Mouse (Mus musculus) urinary bladder, postnatal 10 days (tissue): ENCODE results near the gene Vps13d.

Source experiments
- DNase-seq: peaks from one replicate; pipeline ENCODE4 v3.0.0; 2022; ENCODE audit warnings: low spot score

The Vps13d gene

DNA sequence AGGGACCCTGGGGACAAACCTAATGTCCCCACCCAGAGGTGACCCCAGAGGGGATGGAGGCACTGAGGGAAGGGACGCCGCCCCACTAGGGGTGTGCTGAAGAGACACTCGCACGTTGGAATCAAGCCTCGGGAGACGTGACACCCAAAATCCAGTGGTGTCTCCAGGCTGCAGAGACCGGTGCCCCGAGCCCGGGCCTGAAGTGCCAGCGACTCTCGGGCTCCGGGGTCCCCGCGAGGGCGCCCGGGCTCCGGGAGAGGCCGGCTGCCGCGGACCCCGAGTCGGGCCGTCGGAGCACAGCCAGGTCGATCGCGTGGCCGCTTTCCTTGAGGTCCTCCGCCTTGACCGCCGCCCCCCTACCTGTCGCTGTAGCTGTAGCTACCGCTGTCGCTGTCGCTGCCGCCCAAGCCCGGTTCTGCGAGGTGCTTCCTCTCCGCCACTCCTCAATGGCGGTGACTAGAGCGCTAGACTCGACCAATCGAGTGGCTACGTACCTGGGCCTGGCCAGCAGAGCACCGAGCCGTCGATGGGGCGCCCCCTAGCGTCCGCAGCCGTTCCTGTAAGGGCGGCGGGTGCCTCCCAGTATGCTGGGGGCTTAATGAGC lies at the start of gene Vps13d:
Vps13d (minus strand) TSS at position 447 of the 604 bp plus-strand sequence.
- DNase-seq: peak; percentile 81

DNA sequence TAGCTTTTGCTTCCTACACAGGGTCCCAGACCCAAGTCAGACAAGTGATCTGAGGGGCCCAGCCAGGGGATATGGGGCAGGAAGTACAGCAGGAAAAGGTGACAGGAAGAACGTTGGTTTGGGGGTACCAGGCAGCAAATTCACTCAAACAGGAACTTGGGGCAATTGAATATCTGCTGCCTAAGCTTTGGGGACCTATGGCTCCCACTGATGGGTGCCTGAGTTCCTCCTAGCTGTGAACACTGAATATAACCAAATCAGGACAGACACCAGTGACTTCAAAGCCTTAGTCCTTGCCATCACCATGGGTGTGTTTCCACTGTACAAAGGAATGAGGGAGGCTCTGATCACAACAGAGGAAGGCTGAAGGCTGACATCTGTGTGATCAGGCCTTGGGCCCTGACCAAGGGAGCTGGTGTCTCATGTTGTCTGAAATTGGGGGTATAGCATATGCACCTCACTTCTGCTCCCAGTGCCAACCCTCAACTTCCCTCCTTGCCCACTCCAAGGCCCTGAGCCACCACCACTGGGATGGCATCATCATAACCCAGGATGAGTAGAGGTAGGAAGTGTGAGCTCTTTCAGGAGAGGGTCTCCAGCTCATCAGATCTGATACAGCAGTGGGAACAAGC lies 48.0 kb upstream of the Vps13d start:
- DNase-seq: no peak

GRCm38 (mm10) chr4:145240723-145241231 lies 46.0 kb upstream of the Vps13d start:
- no peak for DNase-seq

DNA sequence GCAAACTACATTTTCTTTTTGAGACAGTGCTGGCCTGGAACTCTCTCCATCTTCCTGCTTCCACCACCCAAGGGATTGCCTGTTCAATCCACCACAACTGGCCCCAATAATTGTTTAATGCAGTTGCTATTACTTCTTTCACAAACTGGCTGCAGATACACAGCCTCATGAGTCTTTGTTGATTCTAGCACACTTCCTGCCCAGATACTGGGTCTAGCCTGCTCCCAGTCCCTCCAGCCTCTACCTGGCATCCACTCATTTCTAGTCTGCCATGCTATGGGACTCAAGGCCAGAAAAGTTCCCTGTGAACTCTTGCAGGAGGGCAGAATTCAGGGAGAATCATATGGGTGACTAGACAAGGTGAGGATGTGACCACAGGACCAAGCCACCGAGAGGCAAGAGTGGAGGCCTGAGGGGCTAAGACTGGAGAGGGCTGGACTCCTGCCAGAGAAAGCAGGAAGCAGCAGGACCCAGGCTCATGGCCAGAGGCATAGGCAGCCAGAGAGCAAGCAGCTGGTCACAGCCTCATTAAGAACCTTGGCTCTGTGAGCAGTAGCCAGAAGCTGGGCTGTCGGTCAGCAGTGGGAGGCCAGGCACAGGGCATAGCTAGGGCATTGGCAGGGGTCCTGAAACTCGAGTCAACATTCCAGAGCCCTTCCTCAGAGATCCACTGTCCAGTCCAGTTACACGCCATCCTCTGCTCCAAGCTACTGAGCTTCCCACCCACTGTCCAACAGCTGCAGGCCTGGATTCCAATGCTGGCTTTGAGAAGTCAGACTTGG lies 44.4 kb upstream of the Vps13d start:
- DNase-seq: no peak

GRCm38 (mm10) chr4:145236027-145236426 lies 41.2 kb upstream of the Vps13d start:
- DNase-seq: no peak

GRCm38 (mm10) chr4:145233487-145234228 lies 38.9 kb upstream of the Vps13d start:
- DNase-seq: no peak

- DNase-seq: no peak
Measured at GRCm38 (mm10) chr4:145231732-145232131, 36.9 kb upstream of the Vps13d start.

DNA sequence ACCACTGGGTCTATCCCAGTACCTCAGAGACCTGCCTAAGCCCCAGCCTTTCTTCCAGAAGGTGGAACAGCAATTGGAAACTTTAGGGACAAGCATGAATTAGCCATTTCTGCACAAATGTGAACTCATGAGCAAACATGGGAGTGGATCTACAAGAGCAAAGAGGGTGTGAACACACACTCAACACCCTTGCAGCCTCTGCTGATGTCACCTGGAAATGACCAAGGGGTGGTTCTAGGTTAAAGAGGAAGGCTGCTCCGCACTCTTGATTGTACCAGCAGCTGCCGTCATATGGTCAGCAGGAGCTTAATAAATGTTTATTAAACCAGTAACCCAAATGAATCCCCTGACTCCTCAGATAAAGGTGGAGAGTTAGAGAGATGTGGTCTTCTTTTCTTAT lies 35.8 kb upstream of the Vps13d start:
- no peak for DNase-seq

DNA sequence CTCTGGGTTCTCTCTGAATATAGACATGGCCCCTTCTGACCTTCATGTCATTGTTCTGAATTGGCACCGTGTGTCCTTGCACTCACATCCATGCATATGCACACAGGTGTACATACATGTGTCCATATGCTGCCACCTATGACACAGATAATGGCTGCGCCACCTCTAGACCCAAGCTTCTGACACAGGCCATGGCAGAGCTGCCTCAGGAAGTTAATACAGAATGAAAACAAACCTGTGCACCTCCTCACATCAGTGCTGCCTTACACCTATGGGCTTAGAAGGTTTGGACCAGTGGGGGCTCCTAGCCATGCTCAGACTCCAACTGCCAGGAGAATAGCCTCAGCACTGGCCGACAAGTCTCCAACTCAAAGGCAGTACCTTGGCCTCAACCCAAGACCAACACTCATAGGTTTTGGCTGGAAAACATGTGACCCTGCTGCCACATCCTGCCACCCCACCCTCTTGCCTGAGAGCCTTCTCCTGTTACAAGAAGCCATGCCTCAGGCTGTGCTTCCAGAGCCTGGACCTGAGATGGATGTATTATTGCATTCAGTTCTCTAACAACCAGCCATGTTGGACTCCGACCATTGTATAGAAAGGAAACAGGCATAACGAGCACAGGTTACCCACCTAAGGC lies 34.8 kb upstream of the Vps13d start:
- no peak for DNase-seq

DNA sequence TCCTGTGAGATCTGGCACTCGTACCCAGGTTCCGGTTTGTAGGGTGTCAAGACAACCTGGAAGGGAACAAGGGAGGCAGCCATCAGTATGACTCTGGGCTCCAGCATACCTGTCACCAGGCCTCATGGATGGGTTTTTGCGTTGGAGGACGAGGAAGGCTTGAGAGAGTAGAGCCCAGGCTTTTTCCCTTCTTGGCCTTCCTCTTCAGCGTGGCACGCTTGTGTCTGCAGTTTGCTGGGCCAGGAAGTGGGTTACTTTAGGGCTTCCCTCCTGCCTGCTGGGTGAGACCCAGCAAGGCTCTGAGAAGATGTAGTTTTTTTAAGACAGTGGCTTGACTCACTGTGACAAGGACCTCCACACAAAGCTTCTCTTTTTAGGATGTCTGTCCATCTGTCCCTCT lies 34.2 kb upstream of the Vps13d start:
- DNase-seq: no peak

GRCm38 (mm10) chr4:145224613-145225012 lies 29.8 kb upstream of the Vps13d start:
- DNase-seq: no peak

DNA sequence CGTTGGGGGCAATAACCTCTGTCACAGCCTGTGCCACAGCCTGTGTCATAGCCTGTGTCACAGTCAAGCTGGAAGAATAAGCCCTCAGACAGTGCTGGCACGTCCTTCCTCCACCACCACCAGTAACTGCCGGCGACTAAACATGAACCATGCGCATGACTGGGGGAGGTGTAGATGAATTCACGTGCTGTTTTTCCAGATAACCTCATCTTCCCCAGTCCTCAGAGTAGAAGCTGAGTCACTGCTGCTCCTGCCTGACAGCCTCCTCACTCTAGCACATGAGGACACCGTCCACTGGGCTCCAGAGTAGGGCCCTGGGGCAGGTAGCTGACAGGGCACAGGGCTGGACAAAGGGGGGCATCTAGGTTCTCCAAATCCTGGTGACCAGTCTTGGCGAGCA lies 27.3 kb upstream of the Vps13d start:
- no peak for DNase-seq

DNA sequence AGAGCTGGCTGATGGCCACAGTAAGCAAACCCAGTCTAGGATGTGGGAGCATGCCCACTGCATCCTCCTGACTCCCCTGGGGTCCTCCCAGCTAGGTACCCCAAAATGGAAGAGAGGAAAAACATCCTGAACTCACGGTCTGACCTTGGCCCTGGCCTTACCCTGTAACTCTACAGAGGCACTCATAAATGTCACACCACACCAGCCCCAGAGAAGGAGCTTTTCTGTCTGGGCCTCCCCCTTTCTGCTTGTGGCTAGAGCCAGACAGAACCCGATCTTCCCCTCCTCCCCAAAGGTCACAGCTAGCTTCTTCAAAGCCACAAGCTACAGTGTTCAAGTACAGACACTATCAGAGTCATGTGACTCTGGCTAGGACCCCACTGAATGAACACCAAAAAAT lies 26.6 kb upstream of the Vps13d start:
- DNase-seq: no peak

DNA sequence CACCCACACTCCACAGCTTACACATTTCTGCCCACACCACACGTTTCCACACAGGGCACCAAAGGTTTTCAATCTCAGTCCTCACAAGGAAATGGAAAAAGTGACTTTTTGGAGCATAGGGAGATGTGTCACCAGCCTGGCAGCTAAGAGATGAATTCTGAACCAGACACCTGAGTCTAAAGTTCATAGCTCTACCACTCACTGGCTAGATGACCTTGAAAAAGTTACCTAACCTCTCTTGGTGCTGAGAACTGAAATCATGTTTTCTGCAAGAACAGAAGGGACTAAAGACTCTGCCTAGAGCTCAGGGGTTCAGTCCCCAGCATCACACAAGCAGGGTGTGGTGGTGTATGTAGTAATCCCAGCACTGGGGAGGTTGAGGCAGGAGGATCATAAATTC lies 25.2 kb upstream of the Vps13d start:
- DNase-seq: no peak

GRCm38 (mm10) chr4:145219240-145219985 lies 24.6 kb upstream of the Vps13d start:
- DNase-seq: no peak

DNA sequence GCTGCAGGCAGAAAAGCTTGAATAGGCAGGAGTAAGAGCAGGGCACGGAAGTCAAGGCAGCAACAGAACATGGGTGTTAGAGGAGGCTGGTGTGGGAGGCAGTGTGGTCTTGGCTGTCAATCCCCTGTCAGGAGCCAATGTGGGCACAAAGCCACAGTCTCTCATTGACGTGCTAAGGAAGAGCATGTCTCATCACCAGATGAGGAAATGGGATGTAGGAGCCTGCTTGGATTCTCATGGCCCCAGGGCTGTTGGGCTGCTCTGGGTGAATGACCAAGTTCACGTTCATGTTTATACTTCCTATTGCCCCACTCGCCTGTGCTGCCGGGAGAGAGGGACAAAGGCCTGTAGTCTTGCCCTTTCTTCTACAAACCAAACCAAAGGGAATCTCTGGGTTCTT lies 23.0 kb upstream of the Vps13d start:
- no peak for DNase-seq

DNA sequence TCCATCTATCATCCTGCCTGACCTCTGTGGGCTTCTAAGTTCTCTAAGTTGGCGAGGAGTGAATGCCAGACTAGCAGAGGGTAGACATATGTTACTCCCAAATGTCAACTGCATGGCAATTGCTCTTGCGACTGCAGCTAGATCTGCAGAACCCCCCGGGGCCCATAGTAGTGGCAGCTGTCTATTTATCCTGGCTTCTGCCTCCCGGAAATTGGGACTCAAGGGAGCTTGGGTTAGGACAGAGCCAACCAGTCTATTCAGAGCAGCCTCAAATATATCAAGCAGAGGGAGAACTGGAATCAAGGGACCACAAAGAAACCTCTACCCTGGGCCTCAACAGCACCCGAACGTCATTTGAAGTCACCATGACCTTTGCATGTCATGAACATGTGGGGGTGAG lies 22.2 kb upstream of the Vps13d start:
- no peak for DNase-seq

DNA sequence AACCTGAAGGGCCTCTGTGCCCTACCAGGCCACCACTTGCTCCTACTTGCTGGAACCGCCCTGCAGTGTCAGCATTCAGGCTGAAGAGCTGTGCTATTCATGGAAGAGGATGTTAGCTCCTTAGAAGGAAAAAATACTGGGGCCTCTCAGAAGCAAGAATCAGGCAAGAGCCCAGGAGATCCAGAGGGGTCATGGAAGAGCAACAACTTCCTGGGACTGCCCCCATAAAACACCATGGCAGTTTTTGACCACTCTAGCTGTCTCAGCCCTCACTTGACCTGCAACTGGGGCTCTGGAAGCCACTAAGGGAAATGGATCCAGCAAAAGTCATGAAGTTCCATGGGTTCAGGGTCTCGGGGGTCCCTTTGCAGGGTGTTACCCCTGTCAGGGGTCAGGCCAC lies 20.6 kb upstream of the Vps13d start:
- no peak for DNase-seq

DNA sequence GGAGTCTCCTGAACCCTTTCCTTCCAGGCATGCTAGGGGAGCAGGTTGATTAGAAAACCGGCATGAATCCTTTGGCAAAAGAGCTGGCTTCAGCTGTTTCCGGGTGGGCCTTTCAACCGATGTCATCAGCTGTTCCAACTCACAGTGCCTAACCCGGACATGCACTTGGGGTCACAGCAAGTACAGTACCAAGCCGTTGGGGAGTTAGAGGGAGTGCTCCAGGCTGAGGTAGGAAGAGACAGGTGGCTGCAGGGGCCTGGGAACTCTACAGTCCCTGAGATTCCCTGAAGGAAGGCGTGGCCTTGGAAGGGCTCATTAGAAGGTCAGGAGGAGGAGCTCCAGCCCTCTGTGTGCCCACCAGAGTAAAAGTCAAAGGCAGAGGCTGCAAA lies 20.0 kb upstream of the Vps13d start:
- DNase-seq: no peak

DNA sequence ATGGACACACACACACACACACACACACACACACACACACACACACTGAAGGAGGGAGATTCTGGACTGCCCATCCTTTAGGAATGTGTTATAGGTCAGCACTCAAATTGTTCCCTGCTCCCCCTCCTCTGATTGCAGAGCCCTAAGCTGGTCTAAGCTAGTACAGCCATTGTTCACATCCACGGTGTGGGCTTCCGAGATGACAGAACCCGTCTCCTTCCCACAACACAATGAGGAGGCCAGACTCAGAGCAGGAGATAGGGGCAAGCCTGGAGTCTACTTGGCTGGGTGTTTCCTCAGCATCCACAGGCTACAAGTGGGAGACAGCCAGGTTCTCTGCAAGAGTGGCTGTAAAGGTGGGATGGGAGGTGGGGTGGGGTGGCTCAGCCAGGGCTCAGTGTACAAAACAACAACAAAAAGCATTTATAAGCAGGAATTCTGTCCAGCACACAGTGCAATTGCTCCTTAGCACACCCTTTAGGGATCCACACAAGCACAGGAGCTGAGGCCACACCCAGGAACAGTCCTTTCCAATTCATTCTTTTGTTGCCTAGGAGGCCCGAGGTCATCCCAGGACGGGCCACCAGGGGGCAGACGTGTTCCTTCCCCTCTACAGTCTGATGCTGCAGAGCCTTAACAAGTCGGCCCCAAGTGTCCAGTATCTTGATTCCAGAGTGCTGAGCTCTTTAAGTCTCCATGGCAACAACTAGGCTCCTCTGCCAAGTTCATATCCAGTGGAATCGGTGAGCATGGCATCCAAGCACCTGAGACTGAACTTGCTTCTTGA lies 19.4 kb upstream of the Vps13d start:
- DNase-seq: peak; percentile 76
